ENCODE assay signal across 8 mouse cellular contexts in the genomic region with DNA sequence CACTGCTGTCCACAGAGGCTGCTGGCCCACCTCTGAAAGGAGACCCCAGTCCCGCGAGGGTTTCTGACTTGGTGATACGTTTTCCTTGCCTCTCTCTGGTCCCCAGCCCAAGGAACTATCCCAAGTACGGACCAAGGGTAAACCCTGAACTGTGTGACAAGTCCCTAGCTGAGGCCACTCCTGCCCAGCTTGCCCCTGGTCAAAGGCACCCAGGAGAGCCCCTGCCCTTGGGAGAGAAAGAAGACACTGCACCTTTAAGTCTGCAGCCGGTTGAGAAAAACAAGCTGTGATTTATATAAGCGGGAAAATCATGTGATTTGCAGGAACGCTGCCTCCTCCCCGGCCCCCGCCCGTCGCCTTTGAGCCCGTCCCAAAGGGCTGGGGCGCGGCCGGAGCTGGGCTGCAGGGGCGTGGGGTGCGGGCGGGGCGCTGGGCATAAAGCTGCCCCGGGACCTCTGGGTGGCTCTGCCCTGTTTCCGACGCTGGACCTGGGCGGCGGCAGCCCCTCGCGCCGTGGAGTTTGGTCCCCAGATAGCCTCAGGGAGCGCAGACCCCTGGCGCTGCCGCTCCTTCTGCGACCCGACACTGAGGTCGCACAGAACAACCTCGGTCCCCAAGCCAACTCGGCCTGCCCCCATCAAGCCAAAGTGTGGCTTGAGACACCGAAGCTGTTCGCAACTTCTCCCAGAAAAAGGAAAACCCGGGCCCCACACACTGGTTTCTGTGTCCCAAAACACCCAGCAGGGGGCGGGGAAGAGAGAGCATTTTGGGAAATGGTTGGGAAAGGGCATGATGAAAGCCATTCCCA. TPM values are rescaled to one million over a fixed set of nuclear protein-coding genes. Genes with fewer than 3 reads are reported as not detected.
DNase-seq lines count a peak whose midpoint lies in the region; ATAC-seq and TF ChIP-seq lines count a peak whose summit lies in the region.

No protein-coding gene starts in this region.

- dilution Hi-C loops in CH12.LX (cut with MboI; ENCODE audit: extremely low pct_ligation_motif_present, extremely low pct_unique_long_range_greater_than_20kb, low sequenced_read_pairs): no loop called here

- peaks cover 0 to 17% of the 10 kb centered on the region in 2 experiments; a peak in 2 of 4 replicates for H3K4me1 ChIP-seq in CH12.LX (ENCODE audit: control insufficient read depth in 1 of 2, insufficient read depth in 2 of 2)
- peaks cover 5% of the 10 kb centered on the region; the same call in 1 of the 2 replicates for H3K4me1 ChIP-seq in bone marrow macrophage, adult 2 months (ENCODE audit: control insufficient read depth, insufficient read depth, low read length)
- H3K4me1 ChIP-seq in heart, embryonic 13.5 days: peaks cover 69% of the 10 kb centered on the region
- H3K4me1 ChIP-seq in liver, embryonic 12.5 days: peaks cover 10% of the 10 kb centered on the region

- H3K9me3 ChIP-seq in CH12.LX (replicated peaks; ENCODE audit: low read length): no peaks in the 10 kb centered on the region
- H3K9me3 ChIP-seq in heart, embryonic 13.5 days: no peaks in the 10 kb centered on the region
- no peaks in the 10 kb centered on the region for H3K9me3 ChIP-seq in liver, embryonic 12.5 days (replicated peaks)

- no peak overlapping the region for H3K27ac ChIP-seq in CH12.LX (ENCODE audit: insufficient read depth, low read depth)
- 0 out of 2 replicates have a peak overlapping the region, but pooled peaks have one; percentile 23 for H3K27ac ChIP-seq in bone marrow macrophage, adult 2 months (ENCODE audit: insufficient read depth, low read depth, low read length)
- peak overlapping the region; percentile 97 for H3K27ac ChIP-seq in heart, embryonic 13.5 days (replicated peaks)
- H3K27ac ChIP-seq in liver, embryonic 12.5 days: no peak overlapping the region

- no peak for DNase-seq in CH12.LX (ENCODE audit: extremely low read depth)
- peak; percentile 58 for DNase-seq in fibroblast of lung, adult 2 months (ENCODE audit: low read depth)
- DNase-seq in kidney, postnatal 14 days: peak; percentile 90
- DNase-seq in neural tube, embryonic 10.5 days (ENCODE audit: extremely low spot score, low spot score): peak; percentile 83
- peak; percentile 61 for DNase-seq in urinary bladder, postnatal 10 days (ENCODE audit: low spot score)

- H3K9ac ChIP-seq in CH12.LX (ENCODE audit: insufficient read depth, low read depth): no peak overlapping the region
- peak overlapping the region; percentile 85 for H3K9ac ChIP-seq in heart, embryonic 13.5 days
- peak overlapping the region; percentile 40; the same call in 1 of the 2 replicates for H3K9ac ChIP-seq in liver, embryonic 12.5 days

- in situ Hi-C loops in CH12.LX (cut with MboI; ENCODE audit: low pct_ligation_motif_present, low pct_unique_long_range_greater_than_20kb, low sequenced_read_pairs): no loop called here

- under 1% methylated on average over 39 of the region's 39 CpGs for WGBS in heart, embryonic 13.5 days
- WGBS in liver, embryonic 12.5 days (ENCODE audit: insufficient replicate concordance): 3% methylated on average over 39 of the region's 39 CpGs

- no peak for TF ChIP-seq POLR2A in CH12.LX (IDR thresholded peaks at IDR 0.05; ENCODE audit: low read depth, low read length)
- 0 out of 2 replicates have a peak, but pooled peaks have one; percentile 33 for TF ChIP-seq POLR2A in bone marrow macrophage, adult 2 months (IDR thresholded peaks at IDR 0.05; ENCODE audit: borderline replicate concordance, low read depth, low read length)

- no peak overlapping the region for H3K4me2 ChIP-seq in CH12.LX (ENCODE audit: insufficient read depth, low read depth, poor library complexity, severe bottlenecking)
- H3K4me2 ChIP-seq in heart, embryonic 13.5 days: peak overlapping the region; percentile 85
- peak overlapping the region; percentile 60 for H3K4me2 ChIP-seq in liver, embryonic 12.5 days

- ATAC-seq in heart, embryonic 13.5 days (ENCODE audit: extremely low read depth, insufficient number of reproducible peaks, low FRiP score, low TSS enrichment): peak; percentile 27; the same call in 1 of the 2 replicates
- no peak; the same call in 1 of the 2 replicates for ATAC-seq in liver, embryonic 12.5 days

- no peak for TF ChIP-seq EP300 in CH12.LX (IDR thresholded peaks at IDR 0.05; ENCODE audit: low read length)

- H3K79me2 ChIP-seq in CH12.LX (replicated peaks; ENCODE audit: control insufficient read depth, extremely low read depth, insufficient read depth, poor library complexity, severe bottlenecking): no peaks in the 10 kb centered on the region

- no peak for TF ChIP-seq RAD21 in CH12.LX (IDR thresholded peaks at IDR 0.05; ENCODE audit: low read depth, low read length)

- H3K4me3 ChIP-seq in CH12.LX (replicated peaks in 1 of 3; ENCODE audit: low read depth in 2 of 3, low read length in 2 of 3, poor library complexity in 1 of 3): no peak overlapping the region
- H3K4me3 ChIP-seq in bone marrow macrophage, adult 2 months (ENCODE audit: insufficient read depth, low read length): peak overlapping the region; percentile 74
- H3K4me3 ChIP-seq in heart, embryonic 13.5 days: peak overlapping the region; percentile 58
- H3K4me3 ChIP-seq in liver, embryonic 12.5 days: peak overlapping the region; percentile 40

- no peaks in the 10 kb centered on the region for H3K36me3 ChIP-seq in CH12.LX (replicated peaks in 1 of 2; ENCODE audit: control insufficient read depth in 1 of 2, insufficient read depth in 1 of 2, low read length in 1 of 2)
- H3K36me3 ChIP-seq in heart, embryonic 13.5 days: no peaks in the 10 kb centered on the region
- H3K36me3 ChIP-seq in liver, embryonic 12.5 days: no peaks in the 10 kb centered on the region

- peaks cover 3% of the 10 kb centered on the region for H3K27me3 ChIP-seq in CH12.LX (replicated peaks)
- H3K27me3 ChIP-seq in heart, embryonic 13.5 days (replicated peaks): no peaks in the 10 kb centered on the region; the same call in 1 of the 2 replicates
- peaks cover 65% of the 10 kb centered on the region for H3K27me3 ChIP-seq in liver, embryonic 12.5 days (replicated peaks)

- TF ChIP-seq CTCF in CH12.LX (conservative IDR thresholded peaks at IDR 0.05 in 1 of 2, IDR thresholded peaks at IDR 0.05 in 1 of 2; ENCODE audit: low read depth in 2 of 2, low read length in 2 of 2): no peak
- TF ChIP-seq CTCF in bone marrow macrophage, adult 2 months (IDR thresholded peaks at IDR 0.05; ENCODE audit: low read depth, low read length): peak; percentile 45

TF ChIP-seq in CH12.LX, 34 proteins besides CTCF, POLR2A, EP300 and RAD21:
- no peak for TF ChIP-seq BHLHE40 (IDR thresholded peaks at IDR 0.05; ENCODE audit: low read depth, low read length)
- no peak for TF ChIP-seq TCF12 (IDR thresholded peaks at IDR 0.05; ENCODE audit: low read depth, low read length)
- TF ChIP-seq ZNF384 (IDR thresholded peaks at IDR 0.05; ENCODE audit: low read depth, low read length): no peak
- TF ChIP-seq MAZ (IDR thresholded peaks at IDR 0.05; ENCODE audit: low read depth, low read length): no peak
- peak; percentile 11; the same call in 1 of the 2 replicates for TF ChIP-seq SMC3 (IDR thresholded peaks at IDR 0.05; ENCODE audit: low read depth, low read length)
- no peak for TF ChIP-seq MAFK (IDR thresholded peaks at IDR 0.05; ENCODE audit: insufficient replicate concordance, low read length)

RNA-seq across cellular contexts. Expression of gene Atp23, which starts 27.1 kb away (rescaled TPM):
- total RNA-seq in CH12.LX (2012; rRNA removed): 16.7 and 19.8 TPM in 2 replicates
- 15.4 and 17.2 TPM in 2 replicates for total RNA-seq in CH12.LX (2014; rRNA removed)
- polyA plus RNA-seq in CH12.LX (2012; ENCODE audit: insufficient read length, low read depth): 16.9 and 18.9 TPM in 2 replicates
- 3.7 and 5.0 TPM in 2 replicates for polyA plus RNA-seq in bone marrow macrophage, adult 2 months (2012; ENCODE audit: insufficient read depth, insufficient read length, missing spikeins)
- polyA plus RNA-seq in heart, embryonic 13.5 days (2015; fragmentation: Nextera tagmentation; extraction: Ambion mirVana): 6.4 and 8.6 TPM in 2 replicates
- polyA plus RNA-seq in liver, embryonic 12.5 days (2016; fragmentation: Nextera tagmentation; extraction: Ambion mirVana): 13.9 and 14.4 TPM in 2 replicates

RNA-seq across cellular contexts. Expression of gene Ctdsp2, which starts 50.3 kb away (rescaled TPM):
- total RNA-seq in CH12.LX (2012; rRNA removed) (13.2 and 20.2 TPM in 2 replicates), CH12.LX (2014; rRNA removed) (7.5 and 8.9 TPM in 2 replicates)
- 17.7 and 21.9 TPM in 2 replicates for polyA plus RNA-seq in CH12.LX (2012; ENCODE audit: insufficient read length, low read depth)
- 117 and 123 TPM in 2 replicates for polyA plus RNA-seq in bone marrow macrophage, adult 2 months (2012; ENCODE audit: insufficient read depth, insufficient read length, missing spikeins)
- polyA plus RNA-seq in heart, embryonic 13.5 days (2015; fragmentation: Nextera tagmentation; extraction: Ambion mirVana): 37.1 and 39.6 TPM in 2 replicates
- 22.2 and 24.0 TPM in 2 replicates for polyA plus RNA-seq in liver, embryonic 12.5 days (2016; fragmentation: Nextera tagmentation; extraction: Ambion mirVana)

Comparison
In these comparisons a context has a peak if more than half of its experiments do, and no peak if none do; other contexts are left out.
1. H3K27ac ChIP-seq: peak in bone marrow macrophage, adult 2 months (single experiment) and heart, embryonic 13.5 days (single experiment); none in CH12.LX (single experiment) and liver, embryonic 12.5 days (single experiment).
2. H3K4me3 ChIP-seq: peak in bone marrow macrophage, adult 2 months (single experiment), heart, embryonic 13.5 days (single experiment) and liver, embryonic 12.5 days (single experiment); none in CH12.LX (0 of 3).